Mouse (Mus musculus): Measurements from ENCODE around the gene Zfp869. TPM values are rescaled to one million over a fixed set of nuclear protein-coding genes. Genes with fewer than 3 reads are reported as not detected.
"Not testable (repeated sequence)": the region's sequence is repeated elsewhere in the genome, so short reads cannot be mapped to it uniquely, and the experiment has no call there.

The Zfp869 gene
- total and polyA plus RNA-seq, 2 experiments from 2014 or later = 12.7 to 16.8 TPM

DNA sequence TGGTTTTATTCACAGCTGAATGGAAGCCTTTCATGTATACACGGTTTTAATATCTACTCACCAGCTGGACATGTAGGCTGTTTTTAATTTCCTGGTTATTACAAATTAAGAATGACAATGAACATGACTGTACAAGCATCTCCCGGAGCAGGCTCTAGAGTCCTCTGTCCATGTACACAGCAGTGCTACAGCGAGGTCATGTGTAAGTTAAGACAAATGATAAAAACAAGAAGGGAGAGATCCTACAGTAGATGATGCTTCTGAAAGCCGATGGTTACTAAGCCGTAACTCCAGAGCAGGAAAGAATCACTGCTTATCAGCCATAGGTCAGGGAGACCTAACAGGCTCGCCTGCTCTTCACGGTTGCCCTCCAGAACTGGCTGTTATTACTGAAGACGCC, 3.0 kb upstream of the Zfp869 start:
- no peaks in the 10 kb centered on the region for H3K9me3 ChIP-seq (replicated peaks; ENCODE audit: control insufficient read depth, low read length)
- WGBS = 73% methylated on average over 8 of the region's 8 CpGs
- no peak for DNase-seq (ENCODE audit: low spot score)
- no peak overlapping the region for H3K27ac ChIP-seq (ENCODE audit: low read depth)
- no peak overlapping the region for H3K4me3 ChIP-seq (ENCODE audit: low read depth, low read length)
- no peaks in the 10 kb centered on the region for H3K27me3 ChIP-seq (ENCODE audit: control insufficient read depth, insufficient read depth, low read length)
- ATAC-seq (ENCODE audit: insufficient read depth, low read depth) = no peak
- H3K36me3 ChIP-seq (replicated peaks; ENCODE audit: control insufficient read depth, insufficient read depth, low read length) = peaks cover 28% of the 10 kb centered on the region
- TF ChIP-seq CTCF (IDR thresholded peaks at IDR 0.05; ENCODE audit: low read depth) (no peak), EP300 (IDR thresholded peaks at IDR 0.05; ENCODE audit: low read depth) (no peak)
- H3K4me1 ChIP-seq (ENCODE audit: control insufficient read depth, insufficient read depth) = peaks cover 7% of the 10 kb centered on the region; the same call in 1 of the 2 replicates
- no peak overlapping the region for H3K9ac ChIP-seq (replicated peaks; ENCODE audit: low read depth, low read length)
- H3K4me2 ChIP-seq (ENCODE audit: low read depth, low read length) = no peak overlapping the region

- no peak for DNase-seq (ENCODE audit: low spot score)
- no peak for ATAC-seq (ENCODE audit: insufficient read depth, low read depth)
Measured at GRCm38 (mm10) chr8:69701810-69702209, 8.7 kb downstream of the Zfp869 start.

DNA sequence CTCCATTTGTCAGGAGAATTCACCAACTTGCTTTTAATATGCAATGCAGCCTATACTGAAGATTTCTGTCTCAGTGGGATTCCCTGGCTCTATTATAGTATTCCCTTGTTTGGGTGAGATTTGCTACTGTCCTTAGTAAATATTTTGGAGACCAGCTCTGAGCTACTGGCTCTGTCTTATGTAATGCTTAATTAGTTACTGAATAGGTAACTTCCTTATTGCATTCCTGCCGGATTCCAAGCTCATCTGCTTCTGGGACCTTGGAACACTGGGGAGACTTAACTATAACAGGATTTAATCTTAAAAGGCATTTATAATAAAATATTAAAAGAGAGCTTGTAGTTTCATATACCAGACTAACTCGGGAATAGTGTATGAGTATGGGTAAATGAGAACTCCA, 45.5 kb downstream of the Zfp869 start:
- 80% methylated on average over 2 of the region's 2 CpGs for WGBS

More at GRCm38 (mm10) chr8:69701810-69702209, 8.7 kb downstream of the Zfp869 start:
- no peak overlapping the region for H3K4me3 ChIP-seq (ENCODE audit: low read depth, low read length)
- 84% methylated on average over 6 of the region's 6 CpGs for WGBS
- TF ChIP-seq EP300 (IDR thresholded peaks at IDR 0.05; ENCODE audit: low read depth) (no peak), CTCF (IDR thresholded peaks at IDR 0.05; ENCODE audit: low read depth) (no peak)
- H3K4me1 ChIP-seq (ENCODE audit: control insufficient read depth, insufficient read depth) = no peaks in the 10 kb centered on the region
- H3K4me2 ChIP-seq (ENCODE audit: low read depth, low read length) = no peak overlapping the region
- no peak overlapping the region for H3K9ac ChIP-seq (replicated peaks; ENCODE audit: low read depth, low read length)
- no peak overlapping the region for H3K27ac ChIP-seq (ENCODE audit: low read depth)
- no peaks in the 10 kb centered on the region for H3K27me3 ChIP-seq (ENCODE audit: control insufficient read depth, insufficient read depth, low read length)
- H3K36me3 ChIP-seq (replicated peaks; ENCODE audit: control insufficient read depth, insufficient read depth, low read length) = peaks cover 40% of the 10 kb centered on the region
- H3K9me3 ChIP-seq (replicated peaks; ENCODE audit: control insufficient read depth, low read length) = 0 out of 2 replicates have a peak, but pooled peaks cover 8% of the 10 kb centered on the region

DNA sequence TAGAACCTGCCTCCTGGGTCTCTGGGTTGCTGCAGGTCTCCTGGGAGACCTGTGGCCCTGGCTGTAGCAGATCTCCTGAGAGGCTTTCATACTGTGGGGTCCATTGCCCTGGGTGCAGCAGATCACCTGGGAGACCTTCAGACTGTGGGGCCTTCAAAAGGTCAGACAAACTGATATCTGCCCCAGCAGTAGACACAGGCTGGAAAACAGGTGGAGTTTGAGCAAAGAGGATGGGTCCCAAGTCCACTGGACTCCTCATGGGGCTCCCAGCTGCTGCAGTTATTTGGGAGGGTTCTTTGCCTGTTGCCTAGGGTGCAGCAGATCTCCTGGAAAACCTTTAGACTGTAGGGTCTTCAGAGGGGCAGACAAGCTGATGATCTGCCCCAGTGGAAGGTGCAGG, 49.2 kb downstream of the Zfp869 start:
- ATAC-seq (ENCODE audit: insufficient read depth, low read depth) (no peak), DNase-seq (ENCODE audit: low spot score) (no peak)
- no peak overlapping the region for H3K4me3 ChIP-seq (ENCODE audit: low read depth, low read length)
- H3K4me1 ChIP-seq (ENCODE audit: control insufficient read depth, insufficient read depth) = no peaks in the 10 kb centered on the region
- no peak overlapping the region for H3K9ac ChIP-seq (replicated peaks; ENCODE audit: low read depth, low read length)
- H3K4me2 ChIP-seq (ENCODE audit: low read depth, low read length) = no peak overlapping the region
- 0 out of 2 replicates have a peak, but pooled peaks cover 20% of the 10 kb centered on the region for H3K36me3 ChIP-seq (replicated peaks; ENCODE audit: control insufficient read depth, insufficient read depth, low read length)
- no peak overlapping the region for H3K27ac ChIP-seq (ENCODE audit: low read depth)
- H3K9me3 ChIP-seq (replicated peaks; ENCODE audit: control insufficient read depth, low read length) = peaks cover 4% of the 10 kb centered on the region; the same call in 1 of the 2 replicates
- no peak for TF ChIP-seq CTCF (IDR thresholded peaks at IDR 0.05; ENCODE audit: low read depth)
- no peak for TF ChIP-seq EP300 (IDR thresholded peaks at IDR 0.05; ENCODE audit: low read depth)
- H3K27me3 ChIP-seq (ENCODE audit: control insufficient read depth, insufficient read depth, low read length) = no peaks in the 10 kb centered on the region

More for the DNA sequence above, 45.5 kb downstream of the Zfp869 start:
- H3K27me3 ChIP-seq (ENCODE audit: control insufficient read depth, insufficient read depth, low read length); H3K4me3 ChIP-seq (ENCODE audit: low read depth, low read length); H3K9ac ChIP-seq (replicated peaks; ENCODE audit: low read depth, low read length); H3K4me2 ChIP-seq (ENCODE audit: low read depth, low read length); ATAC-seq (ENCODE audit: insufficient read depth, low read depth); H3K27ac ChIP-seq (ENCODE audit: low read depth); H3K9me3 ChIP-seq (replicated peaks; ENCODE audit: control insufficient read depth, low read length); DNase-seq (ENCODE audit: low spot score); H3K4me1 ChIP-seq (ENCODE audit: control insufficient read depth, insufficient read depth): not testable (repeated sequence)
- 0 out of 2 replicates have a peak, but pooled peaks cover 16% of the 10 kb centered on the region for H3K36me3 ChIP-seq (replicated peaks; ENCODE audit: control insufficient read depth, insufficient read depth, low read length)

Other genes with a start within 250 kb of the Zfp869 start
- gene Gm7697, start 187.7 kb downstream of the Zfp869 start, total RNA-seq (2014; rRNA removed; ENCODE audit: low replicate concordance) = 0.58 TPM in 1 of 2 replicates, not detected in the other
- not detected in 2 replicates for gene Gm7697, start 187.7 kb downstream of the Zfp869 start, polyA plus RNA-seq (2015; fragmentation: Nextera tagmentation; extraction: Ambion mirVana)
- gene Zfp868, start 85.2 kb downstream of the Zfp869 start, total RNA-seq (2014; rRNA removed; ENCODE audit: low replicate concordance) = 5.0 and 19.6 TPM in 2 replicates
- gene Zfp868, start 85.2 kb downstream of the Zfp869 start, polyA plus RNA-seq (2015; fragmentation: Nextera tagmentation; extraction: Ambion mirVana) = 9.9 and 10.1 TPM in 2 replicates
- gene Zfp964, start 56.2 kb downstream of the Zfp869 start, total RNA-seq (2014; rRNA removed; ENCODE audit: low replicate concordance) = 0.27 and 3.7 TPM in 2 replicates
- 0.72 and 0.78 TPM in 2 replicates for gene Zfp964, start 56.2 kb downstream of the Zfp869 start, polyA plus RNA-seq (2015; fragmentation: Nextera tagmentation; extraction: Ambion mirVana)
- gene Zfp963, start 39.2 kb upstream of the Zfp869 start, total RNA-seq (2014; rRNA removed; ENCODE audit: low replicate concordance) = 0.73 and 3.5 TPM in 2 replicates
- 2.8 and 3.1 TPM in 2 replicates for gene Zfp963, start 39.2 kb upstream of the Zfp869 start, polyA plus RNA-seq (2015; fragmentation: Nextera tagmentation; extraction: Ambion mirVana)
- gene Gm20422, start 64.2 kb upstream of the Zfp869 start, total RNA-seq (2014; rRNA removed; ENCODE audit: low replicate concordance) = 2.5 TPM in 1 of 2 replicates, not detected in the other
- 1.6 and 2.5 TPM in 2 replicates for gene Gm20422, start 64.2 kb upstream of the Zfp869 start, polyA plus RNA-seq (2015; fragmentation: Nextera tagmentation; extraction: Ambion mirVana)
- 42.4 and 44.0 TPM in 2 replicates for gene Atp13a1, start 80.4 kb upstream of the Zfp869 start, total RNA-seq (2014; rRNA removed; ENCODE audit: low replicate concordance)
- gene Atp13a1, start 80.4 kb upstream of the Zfp869 start, polyA plus RNA-seq (2015; fragmentation: Nextera tagmentation; extraction: Ambion mirVana) = 13.1 and 13.5 TPM in 2 replicates
- gene Zfp866, start 80.5 kb upstream of the Zfp869 start, total RNA-seq (2014; rRNA removed; ENCODE audit: low replicate concordance) = 14.1 and 20.5 TPM in 2 replicates
- 8.0 and 9.2 TPM in 2 replicates for gene Zfp866, start 80.5 kb upstream of the Zfp869 start, polyA plus RNA-seq (2015; fragmentation: Nextera tagmentation; extraction: Ambion mirVana)
- 14.3 and 21.6 TPM in 2 replicates for gene Gmip, start 98.0 kb upstream of the Zfp869 start, total RNA-seq (2014; rRNA removed; ENCODE audit: low replicate concordance)
- 3.2 and 3.9 TPM in 2 replicates for gene Gmip, start 98.0 kb upstream of the Zfp869 start, polyA plus RNA-seq (2015; fragmentation: Nextera tagmentation; extraction: Ambion mirVana)
- 0.50 and 1.6 TPM in 2 replicates for gene Lpar2, start 111.7 kb upstream of the Zfp869 start, total RNA-seq (2014; rRNA removed; ENCODE audit: low replicate concordance)
- gene Lpar2, start 111.7 kb upstream of the Zfp869 start, polyA plus RNA-seq (2015; fragmentation: Nextera tagmentation; extraction: Ambion mirVana) = 0.03 and 0.10 TPM in 2 replicates
- 2.2 TPM in 1 of 2 replicates, not detected in the other for gene Pbx4, start 121.8 kb upstream of the Zfp869 start, total RNA-seq (2014; rRNA removed; ENCODE audit: low replicate concordance)
- 1.5 and 1.9 TPM in 2 replicates for gene Pbx4, start 121.8 kb upstream of the Zfp869 start, polyA plus RNA-seq (2015; fragmentation: Nextera tagmentation; extraction: Ambion mirVana)
- 0.23 and 0.43 TPM in 2 replicates for gene Cilp2, start 177.0 kb upstream of the Zfp869 start, total RNA-seq (2014; rRNA removed; ENCODE audit: low replicate concordance)
- gene Cilp2, start 177.0 kb upstream of the Zfp869 start, polyA plus RNA-seq (2015; fragmentation: Nextera tagmentation; extraction: Ambion mirVana) = 0.36 and 0.49 TPM in 2 replicates
- gene Tssk6, start 191.5 kb upstream of the Zfp869 start, total RNA-seq (2014; rRNA removed; ENCODE audit: low replicate concordance) = 0.11 TPM in 1 of 2 replicates, not detected in the other
- gene Tssk6, start 191.5 kb upstream of the Zfp869 start, polyA plus RNA-seq (2015; fragmentation: Nextera tagmentation; extraction: Ambion mirVana) = 1.1 and 1.2 TPM in 2 replicates
- 223 and 232 TPM in 2 replicates for gene Ndufa13, start 191.8 kb upstream of the Zfp869 start, total RNA-seq (2014; rRNA removed; ENCODE audit: low replicate concordance)
- gene Ndufa13, start 191.8 kb upstream of the Zfp869 start, polyA plus RNA-seq (2015; fragmentation: Nextera tagmentation; extraction: Ambion mirVana) = 666 and 702 TPM in 2 replicates
- gene Yjefn3, start 192.0 kb upstream of the Zfp869 start, total RNA-seq (2014; rRNA removed; ENCODE audit: low replicate concordance) = 1.2 and 22.3 TPM in 2 replicates
- 12.9 and 13.9 TPM in 2 replicates for gene Yjefn3, start 192.0 kb upstream of the Zfp869 start, polyA plus RNA-seq (2015; fragmentation: Nextera tagmentation; extraction: Ambion mirVana)